Mouse (Mus musculus): Measurements from ENCODE around the gene Zfp488.

Zfp488 gene

GRCm38 (mm10) chr14:33978604-33979059 is at the start of gene Zfp488:
TSS of gene Zfp488 (minus strand) at chr14:33978764.
- DNase-seq, result peak in 1 of 2 experiments; percentile 21

- no peak for DNase-seq
Observed at GRCm38 (mm10) chr14:34026710-34027109, 48.1 kb upstream of the Zfp488 start.

GRCm38 (mm10) chr14:34016938-34017337 is 38.4 kb upstream of the Zfp488 start:
- DNase-seq, result no peak

- DNase-seq, result no peak
Observed at GRCm38 (mm10) chr14:34016381-34016780, 37.8 kb upstream of the Zfp488 start, which contains the start of gene Gm5460. TSS of gene Gm5460 (plus strand) at chr14:34016758.

GRCm38 (mm10) chr14:34015063-34015462 is 36.5 kb upstream of the Zfp488 start, which contains the start of gene Gm30083:
TSS of gene Gm30083 (minus strand) at chr14:34015182.
- DNase-seq, result no peak

GRCm38 (mm10) chr14:34002358-34002757 is 23.8 kb upstream of the Zfp488 start:
- DNase-seq, result no peak

- no peak for DNase-seq
Observed at GRCm38 (mm10) chr14:34001445-34001844, 22.9 kb upstream of the Zfp488 start.

- no peak for DNase-seq
Observed at GRCm38 (mm10) chr14:34000076-34000475, 21.5 kb upstream of the Zfp488 start.

- no peak for DNase-seq
Observed at GRCm38 (mm10) chr14:33997427-33997826, 18.9 kb upstream of the Zfp488 start.

GRCm38 (mm10) chr14:33993521-33994289 is 15.1 kb upstream of the Zfp488 start:
- DNase-seq, result no peak

- no peak for DNase-seq
Observed at GRCm38 (mm10) chr14:33993051-33993450, 14.5 kb upstream of the Zfp488 start.

GRCm38 (mm10) chr14:33991971-33992370 is 13.4 kb upstream of the Zfp488 start:
- no peak for DNase-seq

GRCm38 (mm10) chr14:33989201-33989600 is 10.6 kb upstream of the Zfp488 start:
- DNase-seq, result no peak

- peak in 1 of 2 experiments; percentile 10 for DNase-seq
Observed at GRCm38 (mm10) chr14:33977748-33978147, 816 bp downstream of the Zfp488 start.

- peak in 1 of 2 experiments; percentile 6 for DNase-seq
Observed at GRCm38 (mm10) chr14:33974752-33975151, 3.8 kb downstream of the Zfp488 start.

- no peak for DNase-seq
Observed at GRCm38 (mm10) chr14:33972679-33973078, 5.9 kb downstream of the Zfp488 start.

GRCm38 (mm10) chr14:33965675-33966074 is 12.9 kb downstream of the Zfp488 start:
- DNase-seq, result peak in 1 of 2 experiments; percentile 21

- DNase-seq, result peak in 1 of 2 experiments; percentile 51
Observed at GRCm38 (mm10) chr14:33959341-33959740, 19.2 kb downstream of the Zfp488 start.

- no peak for DNase-seq
Observed at GRCm38 (mm10) chr14:33958841-33959240, 19.7 kb downstream of the Zfp488 start.

GRCm38 (mm10) chr14:33958186-33958585 is 20.4 kb downstream of the Zfp488 start:
- DNase-seq, result no peak

- DNase-seq, result no peak
Observed at GRCm38 (mm10) chr14:33956055-33956454, 22.5 kb downstream of the Zfp488 start.

GRCm38 (mm10) chr14:33953761-33954160 is 24.8 kb downstream of the Zfp488 start, which contains the start of gene Rbp3:
TSS of gene Rbp3 (plus strand) at chr14:33954003.
- DNase-seq, result no peak

- DNase-seq, result no peak
Observed at GRCm38 (mm10) chr14:33952233-33952981, 26.2 kb downstream of the Zfp488 start.

- DNase-seq, result no peak
Observed at GRCm38 (mm10) chr14:33946125-33946524, 32.4 kb downstream of the Zfp488 start.
